26 mouse cellular contexts compared by ENCODE assay signal in genomic region chr16:7781506-7781905, GRCm38 (mm10).
"Had no signal": no experiment of that assay in that cellular context is flagged by ENCODE, and none has a peak within 500 bp of the region (broad histone marks: within the 10 kb centered on the region; RNA-seq: fewer than 3 reads in every experiment).

No protein-coding gene starts in this region.

- H3K4me3 ChIP-seq: gastrocnemius, adult 2 months; heart, adult 2 months; heart, embryonic 10.5 days; heart, embryonic 12.5 days; hindbrain, embryonic 10.5 days; hindbrain, embryonic 12.5 days; hindbrain, embryonic 15.5 days; intestine, embryonic 15.5 days; layer of hippocampus, adult 2 months; left cerebral cortex, adult 2 months; limb, embryonic 10.5 days; limb, embryonic 12.5 days; liver, embryonic 13.5 days; liver, embryonic 15.5 days had no signal

- DNase-seq: gastrocnemius, adult 2 months; gastrocnemius, postnatal 10 days; gastrocnemius, postnatal 25 days; heart, adult 2 months; heart, postnatal 10 days; heart, postnatal 4 days; kidney, adult 18-20 months; kidney, postnatal 10 days; kidney, postnatal 25 days; kidney, postnatal 4 days; liver; liver, embryonic 13.5 days had no signal

- ATAC-seq: inflammation-experienced regulatory T-cells, adult 6 months; intestine, embryonic 15.5 days; intestine, postnatal 0 days had no signal

- H3K9ac ChIP-seq: heart, embryonic 12.5 days; hindbrain, embryonic 12.5 days; hindbrain, embryonic 15.5 days; intestine, embryonic 15.5 days; limb, embryonic 12.5 days; liver, embryonic 13.5 days; liver, embryonic 15.5 days had no signal

- H3K4me1 ChIP-seq: heart, embryonic 10.5 days; heart, embryonic 12.5 days; hindbrain, embryonic 10.5 days; hindbrain, embryonic 12.5 days; intestine, embryonic 15.5 days; limb, embryonic 10.5 days; limb, embryonic 12.5 days; liver, embryonic 13.5 days; liver, embryonic 15.5 days had no signal

- H3K27me3 ChIP-seq: heart, embryonic 12.5 days; hindbrain, embryonic 12.5 days; hindbrain, embryonic 15.5 days; intestine, embryonic 15.5 days; limb, embryonic 12.5 days; liver, embryonic 13.5 days; liver, embryonic 15.5 days had no signal

- H3K36me3 ChIP-seq: heart, embryonic 10.5 days; heart, embryonic 12.5 days; hindbrain, embryonic 10.5 days; hindbrain, embryonic 12.5 days; hindbrain, embryonic 15.5 days; intestine, embryonic 15.5 days; limb, embryonic 10.5 days; limb, embryonic 12.5 days; liver, embryonic 13.5 days; liver, embryonic 15.5 days had no signal

- H3K27ac ChIP-seq: gastrocnemius, adult 2 months; heart, adult 2 months; heart, embryonic 10.5 days; hindbrain, embryonic 10.5 days; hindbrain, embryonic 12.5 days; hindbrain, embryonic 15.5 days; intestine, embryonic 15.5 days; layer of hippocampus, adult 2 months; left cerebral cortex, adult 2 months; limb, embryonic 10.5 days; limb, embryonic 12.5 days; liver, embryonic 13.5 days; liver, embryonic 15.5 days had no signal

- H3K4me2 ChIP-seq: heart, embryonic 12.5 days; hindbrain, embryonic 12.5 days; hindbrain, embryonic 15.5 days; intestine, embryonic 15.5 days; limb, embryonic 12.5 days; liver, embryonic 11.5 days; liver, embryonic 13.5 days; liver, embryonic 15.5 days had no signal

- H3K9me3 ChIP-seq: heart, embryonic 10.5 days; heart, embryonic 12.5 days; hindbrain, embryonic 10.5 days; hindbrain, embryonic 12.5 days; hindbrain, embryonic 15.5 days; intestine, embryonic 15.5 days; limb, embryonic 10.5 days; limb, embryonic 12.5 days; liver, embryonic 13.5 days; liver, embryonic 15.5 days had no signal
